Mouse (Mus musculus): Measurements from ENCODE around the gene Fam193b. TPM values are rescaled to one million over a fixed set of nuclear protein-coding genes. Genes with fewer than 3 reads are reported as not detected.

The Fam193b gene
- polyA plus RNA-seq, 1 experiment from 2014 or later, result 50.7 TPM

GRCm38 (mm10) chr13:55508531-55508930 is 62.4 kb downstream of the Fam193b start:
- ATAC-seq (ENCODE audit: low FRiP score, low read depth), result no peak
- peaks cover 67% of the 10 kb centered on the region for H3K36me3 ChIP-seq
- no peaks in the 10 kb centered on the region for H3K27me3 ChIP-seq
- H3K4me3 ChIP-seq, result no peak overlapping the region
- H3K4me1 ChIP-seq, result peaks cover 28% of the 10 kb centered on the region
- no peak overlapping the region for H3K4me2 ChIP-seq (replicated peaks)
- no peak overlapping the region for H3K9ac ChIP-seq
- H3K9me3 ChIP-seq, result no peaks in the 10 kb centered on the region
- no peak overlapping the region for H3K27ac ChIP-seq
- 90% methylated on average over 10 of the region's 10 CpGs for WGBS

GRCm38 (mm10) chr13:55507877-55508276 is 63.0 kb downstream of the Fam193b start:
- H3K27me3 ChIP-seq, result no peaks in the 10 kb centered on the region
- 64% methylated on average over 11 of the region's 11 CpGs for WGBS
- H3K9ac ChIP-seq, result no peak overlapping the region
- H3K4me3 ChIP-seq, result no peak overlapping the region
- no peak overlapping the region for H3K4me2 ChIP-seq (replicated peaks)
- peaks cover 74% of the 10 kb centered on the region for H3K36me3 ChIP-seq
- H3K9me3 ChIP-seq, result no peaks in the 10 kb centered on the region
- peaks cover 28% of the 10 kb centered on the region for H3K4me1 ChIP-seq
- H3K27ac ChIP-seq, result no peak overlapping the region
- ATAC-seq (ENCODE audit: low FRiP score, low read depth), result no peak

GRCm38 (mm10) chr13:55506697-55507096 is 64.2 kb downstream of the Fam193b start:
- H3K4me3 ChIP-seq, result no peak overlapping the region
- no peak overlapping the region for H3K27ac ChIP-seq
- no peak for ATAC-seq (ENCODE audit: low FRiP score, low read depth)
- 0 out of 2 replicates have a peak overlapping the region, but pooled peaks have one; percentile 25 for H3K9ac ChIP-seq
- peaks cover 85% of the 10 kb centered on the region for H3K36me3 ChIP-seq
- H3K9me3 ChIP-seq, result no peaks in the 10 kb centered on the region
- H3K4me2 ChIP-seq (replicated peaks), result no peak overlapping the region
- H3K27me3 ChIP-seq, result no peaks in the 10 kb centered on the region
- WGBS, result 91% methylated on average over 10 of the region's 10 CpGs
- peaks cover 20% of the 10 kb centered on the region for H3K4me1 ChIP-seq

- Histone ChIP-seq H3K36me3 (peaks cover 91% of the 10 kb centered on the region), H3K27me3 (no peaks in the 10 kb centered on the region), H3K4me1 (peaks cover 11% of the 10 kb centered on the region), H3K9me3 (no peaks in the 10 kb centered on the region), H3K9ac (no peak overlapping the region), H3K4me3 (no peak overlapping the region), H3K4me2 (replicated peaks) (no peak overlapping the region), H3K27ac (no peak overlapping the region)
- ATAC-seq (ENCODE audit: low FRiP score, low read depth), result no peak
- 96% methylated on average over 9 of the region's 9 CpGs for WGBS
Measured at GRCm38 (mm10) chr13:55505810-55506209, 65.1 kb downstream of the Fam193b start.

- Histone ChIP-seq H3K36me3 (peaks cover 96% of the 10 kb centered on the region), H3K4me1 (no peaks in the 10 kb centered on the region), H3K27ac (no peak overlapping the region)
Measured at GRCm38 (mm10) chr13:55504390-55504789, 66.5 kb downstream of the Fam193b start.

GRCm38 (mm10) chr13:55502405-55502804 is 68.5 kb downstream of the Fam193b start:
- H3K27ac ChIP-seq, result no peak overlapping the region
- no peak overlapping the region for H3K4me3 ChIP-seq
- H3K9ac ChIP-seq, result no peak overlapping the region
- ATAC-seq (ENCODE audit: low FRiP score, low read depth), result no peak
- H3K4me2 ChIP-seq (replicated peaks), result no peak overlapping the region
- 87% methylated on average over 8 of the region's 8 CpGs for WGBS
- peaks cover 94% of the 10 kb centered on the region for H3K36me3 ChIP-seq
- no peaks in the 10 kb centered on the region for H3K9me3 ChIP-seq
- no peaks in the 10 kb centered on the region for H3K4me1 ChIP-seq
- H3K27me3 ChIP-seq, result no peaks in the 10 kb centered on the region

More at GRCm38 (mm10) chr13:55504390-55504789, 66.5 kb downstream of the Fam193b start:
- Histone ChIP-seq H3K4me3 (no peak overlapping the region), H3K9me3 (no peaks in the 10 kb centered on the region), H3K9ac (no peak overlapping the region), H3K27me3 (no peaks in the 10 kb centered on the region), H3K4me2 (replicated peaks) (no peak overlapping the region)
- 84% methylated on average over 5 of the region's 5 CpGs for WGBS
- no peak for ATAC-seq (ENCODE audit: low FRiP score, low read depth)

GRCm38 (mm10) chr13:55500575-55500974 is 70.3 kb downstream of the Fam193b start:
- ATAC-seq (ENCODE audit: low FRiP score, low read depth), result no peak
- H3K36me3 ChIP-seq, result peaks cover 78% of the 10 kb centered on the region
- H3K9ac ChIP-seq, result 0 out of 2 replicates have a peak overlapping the region, but pooled peaks have one; percentile 4
- H3K4me1 ChIP-seq, result peaks cover 10% of the 10 kb centered on the region
- H3K9me3 ChIP-seq, result no peaks in the 10 kb centered on the region
- no peaks in the 10 kb centered on the region for H3K27me3 ChIP-seq
- H3K27ac ChIP-seq, result no peak overlapping the region
- WGBS, result 77% methylated on average over 10 of the region's 10 CpGs
- H3K4me2 ChIP-seq (replicated peaks), result no peak overlapping the region
- H3K4me3 ChIP-seq, result no peak overlapping the region

- Histone ChIP-seq H3K4me3 (no peak overlapping the region), H3K4me1 (peaks cover 22% of the 10 kb centered on the region), H3K27ac (no peak overlapping the region), H3K36me3 (peaks cover 62% of the 10 kb centered on the region), H3K4me2 (replicated peaks) (no peak overlapping the region), H3K9ac (no peak overlapping the region), H3K27me3 (no peaks in the 10 kb centered on the region), H3K9me3 (no peaks in the 10 kb centered on the region)
- whole genome bisulfite sequencing, result 62% methylated on average over 11 of the region's 11 CpGs
- no peak for ATAC-seq (ENCODE audit: low FRiP score, low read depth)
Measured at GRCm38 (mm10) chr13:55498906-55499305, 72.0 kb downstream of the Fam193b start.

GRCm38 (mm10) chr13:55496661-55497060 is 74.3 kb downstream of the Fam193b start:
- H3K27ac ChIP-seq, result no peak overlapping the region
- H3K4me1 ChIP-seq, result peaks cover 22% of the 10 kb centered on the region
- H3K27me3 ChIP-seq, result no peaks in the 10 kb centered on the region
- H3K9me3 ChIP-seq, result no peaks in the 10 kb centered on the region
- H3K4me2 ChIP-seq (replicated peaks), result no peak overlapping the region
- peaks cover 39% of the 10 kb centered on the region for H3K36me3 ChIP-seq
- no peak for ATAC-seq (ENCODE audit: low FRiP score, low read depth)
- no peak overlapping the region for H3K9ac ChIP-seq
- no peak overlapping the region for H3K4me3 ChIP-seq
- 90% methylated on average over 6 of the region's 6 CpGs for WGBS

- ATAC-seq (ENCODE audit: low FRiP score, low read depth), result no peak
- H3K9me3 ChIP-seq, result no peaks in the 10 kb centered on the region
- WGBS, result 38% methylated on average over 4 of the region's 4 CpGs
- H3K4me2 ChIP-seq (replicated peaks), result no peak overlapping the region
- peaks cover 22% of the 10 kb centered on the region for H3K4me1 ChIP-seq
- no peak overlapping the region for H3K4me3 ChIP-seq
- H3K27me3 ChIP-seq, result no peaks in the 10 kb centered on the region
- no peak overlapping the region for H3K9ac ChIP-seq
- no peak overlapping the region for H3K27ac ChIP-seq
- H3K36me3 ChIP-seq, result peaks cover 33% of the 10 kb centered on the region
Measured at GRCm38 (mm10) chr13:55495702-55496101, 75.2 kb downstream of the Fam193b start.

- Histone ChIP-seq H3K27ac (no peak overlapping the region), H3K9ac (no peak overlapping the region), H3K36me3 (peaks cover 26% of the 10 kb centered on the region), H3K4me2 (replicated peaks) (0 out of 2 replicates have a peak overlapping the region, but pooled peaks have one; percentile 14), H3K4me1 (peaks cover 22% of the 10 kb centered on the region), H3K9me3 (no peaks in the 10 kb centered on the region), H3K4me3 (no peak overlapping the region), H3K27me3 (no peaks in the 10 kb centered on the region)
- WGBS, result 23% methylated on average over 18 of the region's 18 CpGs
- peak; percentile 17; the same call in 1 of the 2 replicates for ATAC-seq (ENCODE audit: low FRiP score, low read depth)
Measured at GRCm38 (mm10) chr13:55494883-55495621, 75.9 kb downstream of the Fam193b start.

- no peak for ATAC-seq (ENCODE audit: low FRiP score, low read depth)
- WGBS, result 13% methylated on average over 2 of the region's 2 CpGs
- Histone ChIP-seq H3K36me3 (peaks cover 20% of the 10 kb centered on the region), H3K9ac (no peak overlapping the region), H3K4me2 (replicated peaks) (no peak overlapping the region), H3K4me3 (no peak overlapping the region), H3K27ac (no peak overlapping the region), H3K4me1 (peaks cover 22% of the 10 kb centered on the region), H3K9me3 (no peaks in the 10 kb centered on the region), H3K27me3 (no peaks in the 10 kb centered on the region)
Measured at GRCm38 (mm10) chr13:55494257-55494656, 76.7 kb downstream of the Fam193b start.

Measured in limb, embryonic 13.5 days (tissue).